Mouse (Mus musculus): ENCODE results near the gene Patj.
A peak's percentile ranks its signal among the peaks of the same experiment; 100 is the strongest.

Patj gene

DNA sequence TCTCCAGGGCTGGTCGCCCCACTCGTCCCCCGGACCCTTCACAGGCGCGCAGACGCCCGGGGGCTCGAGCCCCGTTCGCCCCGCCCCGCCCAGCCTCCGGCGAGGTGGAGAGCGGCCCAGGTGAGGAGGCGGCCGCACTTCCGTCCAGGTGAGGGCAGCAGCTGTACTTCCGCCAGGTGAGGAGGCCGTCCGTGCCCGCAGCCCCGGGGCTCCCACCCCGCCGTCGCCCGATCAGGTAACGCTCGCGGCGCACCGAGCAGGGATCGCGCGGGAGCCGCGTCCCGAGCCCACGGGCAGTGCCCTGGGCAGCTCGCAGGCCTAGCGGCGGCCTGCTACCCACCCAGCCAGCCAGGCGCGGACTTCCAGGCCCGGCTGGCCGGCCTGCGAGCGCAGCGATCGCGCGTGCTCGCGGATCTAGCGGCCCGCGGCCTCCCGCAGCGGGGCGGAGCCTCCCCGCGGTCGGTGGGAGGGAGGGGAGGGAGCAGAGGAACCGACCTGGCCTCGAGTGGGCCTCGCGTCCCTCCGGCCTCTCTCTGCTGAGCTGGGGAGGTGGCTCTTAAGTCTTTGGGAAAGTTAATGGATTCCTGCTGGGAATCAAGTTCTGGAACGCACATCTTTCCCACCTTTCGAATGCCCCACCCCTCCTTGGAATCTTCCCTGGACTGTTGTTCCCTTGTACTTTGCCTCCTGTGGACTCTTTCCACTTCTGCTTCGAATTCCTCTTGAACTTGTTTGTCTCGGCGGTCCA, at the start of gene Patj:
Gene Patj (plus strand): TSS at position 96 of the 748 bp plus-strand sequence.
- DNase-seq (ENCODE audit: low read depth, low spot score) = peak; percentile 72

DNA sequence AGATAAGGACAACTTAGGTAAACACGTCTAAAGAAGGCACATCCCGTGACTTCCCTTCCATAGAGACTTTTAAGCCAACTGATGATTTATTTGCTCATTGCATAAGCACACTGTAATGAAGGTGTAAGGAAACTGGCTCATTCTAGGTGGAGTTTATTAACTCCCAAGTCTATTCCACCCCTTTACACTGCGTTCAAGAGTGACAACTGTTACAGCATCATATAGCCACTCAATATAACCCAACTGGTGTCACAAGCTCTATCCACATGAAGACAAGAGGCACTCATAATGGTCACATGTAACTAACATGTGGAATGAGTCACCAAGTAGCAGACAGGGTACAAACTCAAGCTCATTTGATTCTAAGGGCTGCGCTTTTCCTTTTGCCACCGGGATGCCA, 47.0 kb upstream of the Patj start:
- no peak for DNase-seq (ENCODE audit: low read depth, low spot score)

DNA sequence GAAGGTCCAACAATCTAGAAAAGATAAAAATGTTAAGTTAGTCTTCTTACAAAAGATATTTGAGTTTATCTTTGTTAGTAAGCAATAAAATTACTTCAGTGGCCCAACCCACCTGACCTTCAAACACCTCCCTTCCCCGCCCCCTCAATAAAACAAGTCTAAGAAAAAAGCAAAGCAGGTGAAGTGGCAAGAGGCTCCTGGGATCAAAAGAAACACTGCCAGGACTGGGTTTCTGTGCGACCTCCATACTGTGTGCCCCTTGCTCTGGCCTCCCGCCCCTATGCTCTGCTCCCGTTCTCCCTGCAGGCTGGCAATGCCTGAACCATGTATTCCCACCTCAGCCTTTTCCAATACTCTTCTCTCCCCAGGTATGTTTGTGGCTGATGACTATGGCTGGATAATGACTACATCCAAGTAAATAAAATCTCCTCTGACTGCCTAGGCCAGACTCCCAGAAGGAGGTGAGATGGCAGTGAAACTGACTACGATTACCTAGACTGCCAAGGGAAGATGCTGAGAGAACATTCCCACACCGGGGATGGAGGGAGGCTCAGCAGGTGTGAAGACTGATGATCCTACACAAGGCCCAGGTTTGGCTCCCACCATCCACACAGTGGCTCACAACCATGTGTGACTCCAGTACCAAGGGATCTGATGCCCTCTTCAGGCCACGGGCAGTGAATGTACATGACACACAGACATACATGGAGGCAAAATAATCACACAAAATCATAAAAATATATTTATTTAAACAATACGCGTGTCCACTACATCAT, 37.4 kb upstream of the Patj start:
- no peak for DNase-seq (ENCODE audit: low read depth, low spot score)

DNA sequence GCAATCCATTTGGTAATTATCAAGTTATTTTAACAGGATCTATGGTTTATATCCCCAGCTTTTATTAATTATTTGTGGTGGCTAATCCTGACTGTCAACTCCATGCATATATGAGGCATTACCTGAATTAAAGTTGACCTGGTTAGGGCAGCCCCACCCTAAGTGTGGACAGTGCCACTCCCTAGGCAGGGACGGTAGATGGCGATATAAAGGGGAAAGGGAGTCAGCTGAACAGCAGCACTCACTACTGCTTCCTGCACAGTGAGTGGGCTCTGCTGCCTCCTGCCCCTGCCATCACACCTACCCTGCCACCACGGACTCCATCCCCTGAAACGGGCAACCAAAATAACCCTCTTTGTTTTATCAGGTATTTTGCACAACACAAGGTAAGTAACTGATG, 20.2 kb upstream of the Patj start:
- DNase-seq (ENCODE audit: low read depth, low spot score) = peak; percentile 35

DNA sequence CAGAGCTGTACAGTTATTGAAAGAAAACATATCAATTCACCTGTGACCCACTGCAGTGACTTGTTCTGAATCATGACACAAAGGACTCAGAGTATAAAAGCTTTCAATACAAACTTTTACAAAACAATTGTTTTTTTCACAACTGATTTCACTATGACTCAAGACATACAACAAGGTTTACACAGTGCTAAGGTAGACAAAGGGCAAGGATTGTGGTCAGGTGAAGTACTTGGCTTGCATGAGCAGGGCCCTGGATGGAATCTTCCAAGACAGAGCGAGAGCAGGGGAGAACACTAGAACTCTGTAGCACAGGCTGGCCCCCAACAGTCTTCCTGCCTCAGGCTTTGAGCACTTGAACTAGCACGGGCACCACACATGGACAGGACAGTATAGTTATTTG, 18.6 kb upstream of the Patj start:
- no peak for DNase-seq (ENCODE audit: low read depth, low spot score)

DNA sequence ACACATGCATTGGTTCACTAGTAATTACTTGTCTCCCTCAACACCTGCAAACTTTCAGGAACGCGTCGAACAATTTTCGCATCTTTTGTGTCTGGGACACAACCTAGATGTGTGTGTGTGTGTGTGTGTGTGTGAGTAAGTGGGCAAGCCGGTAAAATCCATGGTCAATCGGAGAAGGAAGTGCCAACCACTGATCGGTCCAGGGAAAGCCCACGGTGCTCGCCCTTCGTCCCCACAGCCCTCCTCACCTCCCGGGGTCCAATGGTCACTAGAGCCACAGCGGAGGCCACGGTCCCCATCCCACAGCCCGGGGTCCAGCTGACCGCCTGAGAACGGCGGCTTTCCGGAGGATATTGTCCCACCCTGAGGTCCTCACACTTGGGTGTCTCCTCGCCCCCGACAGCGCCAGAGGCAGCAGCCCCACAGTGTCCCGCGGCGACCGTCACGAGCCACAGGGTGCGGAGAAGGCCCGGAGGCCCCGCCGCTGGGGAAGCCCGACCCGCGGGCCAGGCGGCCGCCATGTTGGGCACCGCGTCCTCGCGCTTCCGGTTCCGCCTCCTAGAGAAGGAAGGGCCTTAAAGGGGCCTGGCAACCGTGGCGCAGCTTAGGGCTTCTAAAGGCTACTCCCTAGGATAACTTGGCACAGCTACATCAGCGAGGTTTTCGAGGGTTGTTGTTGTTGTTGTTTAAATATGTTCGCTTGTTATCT, 12.7 kb upstream of the Patj start, which contains the start of gene Tm2d1:
Gene Tm2d1 (minus strand): TSS at position 591 of the 709 bp plus-strand sequence.
- DNase-seq (ENCODE audit: low read depth, low spot score) = peak; percentile 91

DNA sequence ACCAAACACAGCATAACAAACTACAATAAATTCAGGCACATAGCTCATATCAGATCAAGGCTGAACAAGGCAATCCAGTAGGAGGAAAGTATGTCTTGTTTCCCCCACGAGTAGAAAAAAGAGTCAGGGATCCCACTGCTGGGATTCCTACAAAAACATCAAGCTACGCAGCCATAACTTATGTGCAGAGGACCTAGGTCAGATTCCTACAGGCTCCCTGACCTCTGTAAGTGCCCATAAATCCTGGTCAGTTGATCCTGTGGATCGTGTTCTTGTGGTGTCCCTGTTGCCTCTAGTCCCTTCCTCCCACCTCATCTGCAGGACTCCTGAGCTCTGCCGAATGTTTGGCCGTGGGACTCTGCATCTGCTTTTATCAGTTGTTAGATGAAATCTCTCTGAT, 10.5 kb upstream of the Patj start:
- DNase-seq (ENCODE audit: low read depth, low spot score) = no peak

DNA sequence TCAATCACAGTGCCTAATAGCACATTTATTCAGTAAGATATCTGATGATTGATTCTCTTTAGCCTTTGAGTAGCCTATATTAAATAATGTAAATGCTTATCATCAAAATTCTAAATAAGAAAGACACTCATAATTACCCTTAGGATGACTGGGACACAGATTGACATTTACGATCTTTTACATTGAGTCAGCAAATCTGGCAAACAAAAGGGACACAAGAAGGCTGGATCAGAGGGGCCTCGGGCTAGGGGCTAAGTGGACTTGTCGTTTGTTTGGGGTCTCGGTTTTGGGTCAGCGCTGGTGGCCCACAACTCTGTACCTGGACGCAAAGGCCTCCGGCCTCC, 267 bp upstream of the Patj start:
- no peak for DNase-seq (ENCODE audit: low read depth, low spot score)

DNA sequence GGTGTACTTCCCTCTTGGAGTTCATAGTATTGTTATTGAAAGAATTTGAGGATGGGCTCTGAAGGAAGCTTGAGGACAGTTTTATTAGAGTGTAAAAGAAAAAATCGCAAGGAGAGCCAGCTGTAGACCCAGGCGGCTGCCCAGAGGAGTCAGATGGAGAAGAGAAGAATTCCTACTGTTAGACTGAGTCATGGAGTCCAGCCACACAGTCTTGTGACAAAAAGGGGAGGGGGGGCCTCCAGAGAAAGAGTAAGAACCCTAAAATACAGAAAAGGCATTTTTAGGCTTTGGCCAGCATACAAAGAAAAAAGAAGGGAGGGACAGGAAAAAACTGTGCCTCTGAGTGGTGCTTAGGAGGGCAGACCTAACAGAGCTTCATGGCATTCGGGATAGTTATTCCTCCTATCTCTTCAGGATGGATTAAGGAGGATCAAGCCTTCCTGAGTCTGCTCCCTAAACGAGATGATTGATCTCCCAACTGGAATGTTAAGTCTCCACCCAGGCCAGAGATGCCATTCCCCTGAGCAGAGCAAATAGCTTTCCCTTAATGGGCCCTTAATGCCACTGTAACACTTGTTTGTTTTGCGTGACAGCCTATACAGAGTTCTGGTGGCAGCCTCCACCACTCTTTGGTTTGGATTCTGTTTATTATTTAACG, 5.5 kb downstream of the Patj start:
- no peak for DNase-seq (ENCODE audit: low read depth, low spot score)

DNA sequence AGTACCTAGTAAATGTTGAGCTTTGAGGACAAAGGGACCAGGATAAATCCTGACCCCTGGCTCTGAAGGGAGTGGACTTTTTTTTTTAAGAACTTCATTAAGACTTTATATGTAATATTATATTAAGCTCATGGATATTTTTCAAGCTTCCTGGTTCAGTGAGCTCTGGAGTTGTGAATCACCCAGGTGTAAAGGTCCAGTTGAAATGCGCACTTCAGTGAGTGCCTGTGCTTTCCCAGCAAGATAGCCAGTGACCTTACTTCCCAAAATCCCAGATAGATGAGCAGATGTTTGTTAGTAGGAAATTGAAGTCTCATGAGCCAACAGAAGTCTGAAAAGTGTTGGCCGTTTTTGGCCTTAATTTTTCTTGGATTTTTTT, 6.0 kb downstream of the Patj start:
- no peak for DNase-seq (ENCODE audit: low read depth, low spot score)

DNA sequence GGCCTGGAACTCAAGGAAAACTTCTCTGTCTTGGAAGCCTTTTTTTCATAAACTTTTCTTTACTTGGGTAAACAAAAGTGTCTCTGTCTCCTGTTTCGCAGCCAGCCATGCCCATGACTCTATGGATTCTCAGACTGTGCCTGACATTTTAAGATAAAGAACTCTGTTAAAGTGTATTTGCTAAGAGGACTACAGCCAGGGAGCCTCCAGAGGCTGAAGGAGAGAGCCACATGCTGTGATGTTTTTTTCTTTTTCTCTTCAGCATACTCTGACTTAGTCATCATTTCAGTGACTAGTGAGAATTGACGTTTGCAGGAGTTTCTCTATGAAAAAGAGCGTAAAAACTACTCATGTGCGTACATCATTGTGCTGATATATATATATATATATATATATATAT, 7.9 kb downstream of the Patj start:
- no peak for DNase-seq (ENCODE audit: low read depth, low spot score)

DNA sequence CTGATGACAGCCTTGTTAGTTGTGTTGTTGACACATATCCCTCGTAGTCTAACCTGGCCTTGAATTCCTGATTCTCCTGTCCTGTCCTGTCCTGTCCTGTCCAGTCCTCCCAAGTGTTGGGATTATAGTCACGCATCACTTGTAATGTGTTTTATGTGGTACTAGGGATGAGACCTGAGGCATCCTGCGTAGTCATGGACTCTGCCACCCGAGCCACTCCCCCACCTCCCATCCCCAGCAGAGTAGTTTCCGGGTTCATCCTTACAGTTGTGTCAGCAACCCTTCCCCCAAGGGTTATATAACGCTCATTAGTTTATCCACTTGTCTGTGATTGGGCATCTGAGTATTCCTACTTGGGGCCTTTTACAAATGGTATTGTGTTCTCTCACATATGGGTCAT, 8.8 kb downstream of the Patj start:
- DNase-seq (ENCODE audit: low read depth, low spot score) = no peak

DNA sequence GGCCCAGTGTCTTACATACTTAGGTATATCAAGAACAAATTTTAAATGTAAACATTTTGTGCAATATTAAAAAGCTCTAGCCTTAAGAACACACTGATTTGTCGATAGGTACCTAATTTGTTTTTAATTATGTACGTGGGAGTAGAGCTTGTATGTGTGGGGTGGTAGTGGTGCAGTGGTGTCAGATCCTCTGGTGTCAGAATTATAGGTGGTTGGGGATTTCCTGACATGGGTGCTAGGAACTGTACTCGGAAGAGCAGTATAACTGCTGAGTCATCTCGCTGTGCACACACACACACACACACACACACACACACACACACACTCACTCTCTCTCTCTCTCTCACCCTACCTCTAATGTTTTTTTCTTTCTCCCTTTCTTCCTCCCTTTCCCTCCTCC, 12.9 kb downstream of the Patj start:
- no peak for DNase-seq (ENCODE audit: low read depth, low spot score)

DNA sequence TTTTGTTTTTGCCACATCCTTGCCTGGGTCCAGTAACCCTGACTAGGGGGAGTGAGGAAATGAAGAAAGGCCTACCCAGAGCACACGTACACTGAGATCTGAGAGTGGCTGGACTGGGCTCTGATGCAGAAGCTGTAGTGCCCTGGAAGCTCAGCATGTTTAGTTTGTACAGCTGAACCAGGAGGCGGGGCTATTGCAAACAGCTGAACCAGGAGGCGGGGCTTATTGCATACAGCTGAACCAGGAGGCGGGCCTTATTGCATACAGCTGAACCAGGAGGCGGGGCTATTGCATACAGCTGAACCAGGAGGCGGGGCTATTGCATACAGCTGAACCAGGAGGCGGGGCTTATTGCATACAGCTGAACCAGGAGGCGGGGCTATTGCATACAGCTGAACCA, 19.6 kb downstream of the Patj start:
- DNase-seq (ENCODE audit: low read depth, low spot score) = peak; percentile 30

DNA sequence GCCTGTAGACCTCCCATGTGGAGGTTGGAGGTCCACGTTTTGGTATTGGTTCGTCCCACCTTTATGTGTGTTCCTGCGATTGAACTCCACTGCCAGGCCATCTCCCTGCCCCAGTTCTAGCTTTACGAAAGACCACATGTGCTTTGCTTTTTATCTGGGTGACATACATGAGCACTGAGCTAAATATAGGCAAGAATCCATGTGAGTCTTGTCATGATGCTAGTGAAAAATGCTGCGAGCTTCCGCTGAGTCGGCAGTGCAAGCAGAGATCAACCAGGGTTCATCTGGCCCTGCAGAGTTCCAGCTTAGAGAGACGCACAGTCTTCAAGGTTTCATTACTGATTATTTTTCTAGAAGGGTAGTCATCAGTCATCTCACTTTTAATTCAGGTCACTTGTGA, 32.8 kb downstream of the Patj start:
- DNase-seq (ENCODE audit: low read depth, low spot score) = no peak

DNA sequence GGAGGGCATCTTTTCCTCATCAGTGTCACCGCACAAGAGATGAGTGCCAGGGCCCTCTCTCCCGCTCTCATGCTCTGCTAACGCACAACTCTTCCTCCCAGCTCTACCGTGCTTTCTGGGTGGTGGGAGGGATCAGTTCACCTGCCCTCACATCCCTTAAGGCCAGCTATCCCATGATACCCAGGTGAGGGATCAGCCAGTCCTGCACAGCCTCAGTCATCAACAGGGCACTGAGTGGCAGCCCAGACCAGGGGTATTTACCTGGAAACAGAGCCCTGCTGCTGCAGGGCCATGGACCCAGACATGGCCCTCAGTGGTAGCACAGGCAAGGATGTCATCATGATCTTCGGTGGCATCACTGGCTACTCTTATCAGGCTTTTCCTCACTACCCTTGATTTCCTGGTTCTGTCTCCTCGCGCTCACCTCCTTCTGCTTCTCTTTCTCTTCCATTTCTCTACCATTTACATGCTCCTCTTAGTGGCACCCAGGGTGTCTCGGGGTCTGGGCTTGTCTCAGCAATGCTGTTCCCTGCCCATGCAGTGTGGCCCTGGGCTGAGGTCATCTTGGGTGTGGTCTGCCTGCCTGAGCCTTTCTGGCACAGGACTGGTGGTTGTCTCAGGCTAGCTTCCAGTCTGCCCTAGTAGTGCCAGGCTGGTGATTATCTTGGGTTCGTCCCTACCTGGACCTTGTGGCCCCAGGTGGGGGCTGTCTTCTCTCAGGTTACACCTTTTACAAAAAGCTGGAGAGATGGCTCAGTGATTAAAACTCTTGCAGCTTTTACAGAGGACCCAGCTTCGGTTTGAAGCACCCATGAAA, 40.3 kb downstream of the Patj start:
- DNase-seq (ENCODE audit: low read depth, low spot score) = peak; percentile 59

DNA sequence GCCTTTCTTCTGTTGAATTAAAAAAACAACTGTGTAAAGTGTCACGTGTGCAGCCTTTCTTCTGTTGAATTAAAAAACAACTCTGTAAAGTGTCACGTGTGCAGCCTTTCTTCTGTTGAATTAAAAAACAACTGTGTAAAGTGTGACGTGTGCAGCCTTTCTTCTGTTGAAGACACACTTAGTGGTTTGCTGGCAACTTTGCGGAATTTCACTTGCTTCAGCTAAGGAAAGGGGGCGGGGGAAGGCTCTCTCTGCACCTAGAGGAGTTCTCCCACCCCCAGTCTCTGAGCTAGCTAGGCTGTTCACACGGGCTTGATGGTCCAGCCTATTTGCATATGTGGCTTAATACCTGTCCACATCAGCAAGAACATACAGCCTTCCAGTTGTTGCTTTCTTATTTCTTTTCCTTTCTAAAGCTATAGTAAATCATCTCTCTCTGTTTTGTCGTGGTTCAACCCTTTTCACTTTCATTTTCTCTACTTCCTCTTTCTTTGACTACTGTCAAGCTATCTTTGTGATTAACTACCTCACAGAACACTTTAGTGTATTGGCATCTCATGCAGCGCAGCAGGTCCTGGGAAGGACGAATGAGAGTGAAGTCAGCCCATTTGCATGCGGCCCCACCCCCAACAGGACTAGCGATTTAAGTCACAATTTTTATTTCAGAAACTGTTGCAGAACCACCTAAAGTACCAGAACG, 41.2 kb downstream of the Patj start:
- DNase-seq (ENCODE audit: low read depth, low spot score) = peak; percentile 94

DNA sequence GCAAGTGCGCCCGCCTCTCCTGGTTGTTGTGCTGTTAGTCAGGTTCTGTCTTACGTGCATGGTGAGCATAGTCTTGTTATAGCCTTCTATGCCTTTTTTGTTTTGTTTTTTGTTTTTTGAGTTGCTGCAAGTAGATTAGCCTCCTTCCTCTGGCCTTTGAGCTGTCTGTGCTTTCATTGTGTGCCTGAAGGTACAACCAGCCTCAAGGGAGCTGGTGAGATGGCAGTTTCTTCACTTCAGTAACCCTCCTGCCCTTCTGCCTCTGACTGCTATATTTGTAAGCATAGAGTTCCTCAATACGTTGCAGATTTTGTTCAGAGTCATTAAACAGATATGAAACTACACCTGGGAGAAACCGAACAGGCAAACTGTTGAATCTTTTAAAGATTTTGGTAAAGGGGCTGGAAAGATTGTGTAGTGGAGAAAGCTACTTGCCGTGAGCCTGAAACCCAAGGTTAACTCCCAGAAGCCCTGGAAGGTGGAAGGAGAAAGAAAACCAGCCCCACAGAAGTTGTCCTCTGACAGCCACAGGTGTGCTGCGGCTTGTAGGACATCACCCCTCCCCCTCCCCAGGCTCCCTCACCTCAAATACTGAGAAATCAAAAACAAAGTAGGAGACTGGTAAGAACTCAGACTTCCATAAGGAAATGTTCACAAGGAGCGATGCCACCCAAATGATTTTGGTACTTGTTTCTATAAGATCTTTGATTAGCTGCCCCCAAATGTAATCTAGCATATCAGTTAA, 43.8 kb downstream of the Patj start:
- peak; percentile 15 for DNase-seq (ENCODE audit: low read depth, low spot score)

DNA sequence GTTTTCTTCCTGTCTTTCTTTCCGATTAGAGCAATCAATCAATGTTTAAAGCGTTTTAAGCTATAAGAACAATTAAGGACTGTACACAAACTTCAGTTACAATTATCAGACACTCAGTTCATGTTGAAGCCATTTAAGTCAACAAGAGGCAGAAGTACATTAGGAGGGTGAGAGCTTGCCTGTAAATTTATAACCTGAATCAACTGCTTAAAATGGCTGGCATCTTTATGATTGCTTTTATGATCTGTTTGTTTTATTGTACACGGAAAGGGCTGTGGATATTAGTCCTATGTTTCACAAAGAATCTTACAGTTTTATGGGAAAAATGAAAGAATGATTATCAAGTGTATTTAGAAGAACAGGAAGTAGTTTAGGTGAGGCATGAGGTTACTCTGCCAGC, 45.7 kb downstream of the Patj start:
- no peak for DNase-seq (ENCODE audit: low read depth, low spot score)

Measured in CD4-positive, CD25-positive, alpha-beta regulatory T cell, adult 2 months (primary cell).